Mouse (Mus musculus): ENCODE measurements around the gene Ecsit. TPM values are rescaled to one million over a fixed set of nuclear protein-coding genes. Genes with fewer than 3 reads are reported as not detected.

The Ecsit gene
- polyA plus RNA-seq, 1 experiment from 2014 or later: 10.0 TPM

GRCm38 (mm10) chr9:22069881-22070553 lies 15.2 kb downstream of the Ecsit start:
- no peak overlapping the region for H3K27ac ChIP-seq
- WGBS (ENCODE audit: missing documents): 76% methylated on average over 4 of the region's 4 CpGs
- H3K4me3 ChIP-seq (ENCODE audit: inconsistent target): peak overlapping the region; percentile 21; the same call in 1 of the 2 replicates
- peaks cover 7% of the 10 kb centered on the region for H3K36me3 ChIP-seq (ENCODE audit: inconsistent target)
- H3K79me2 ChIP-seq (ENCODE audit: inconsistent target): no peaks in the 10 kb centered on the region

- Histone ChIP-seq H3K27ac (no peak overlapping the region), H3K36me3 (ENCODE audit: inconsistent target) (peaks cover 19% of the 10 kb centered on the region), H3K79me2 (ENCODE audit: inconsistent target) (no peaks in the 10 kb centered on the region), H3K4me3 (ENCODE audit: inconsistent target) (no peak overlapping the region)
- WGBS (ENCODE audit: missing documents): 98% methylated on average over 5 of the region's 5 CpGs
Observed at GRCm38 (mm10) chr9:22067195-22067594, 18.0 kb downstream of the Ecsit start.

GRCm38 (mm10) chr9:22066433-22066832 lies 18.8 kb downstream of the Ecsit start:
- Histone ChIP-seq H3K4me3 (ENCODE audit: inconsistent target) (no peak overlapping the region), H3K27ac (no peak overlapping the region), H3K36me3 (ENCODE audit: inconsistent target) (peaks cover 19% of the 10 kb centered on the region), H3K79me2 (ENCODE audit: inconsistent target) (no peaks in the 10 kb centered on the region)
- WGBS (ENCODE audit: missing documents): 87% methylated on average over 3 of the region's 3 CpGs

- Histone ChIP-seq H3K27ac (no peak overlapping the region), H3K79me2 (ENCODE audit: inconsistent target) (no peaks in the 10 kb centered on the region), H3K36me3 (ENCODE audit: inconsistent target) (peaks cover 19% of the 10 kb centered on the region)
Observed at GRCm38 (mm10) chr9:22065642-22066041, 19.6 kb downstream of the Ecsit start.

GRCm38 (mm10) chr9:22064341-22064740 lies 20.9 kb downstream of the Ecsit start:
- H3K4me3 ChIP-seq (ENCODE audit: inconsistent target): no peak overlapping the region
- peaks cover 19% of the 10 kb centered on the region for H3K36me3 ChIP-seq (ENCODE audit: inconsistent target)
- no peak overlapping the region for H3K27ac ChIP-seq
- 96% methylated on average over 3 of the region's 3 CpGs for WGBS (ENCODE audit: missing documents)
- no peaks in the 10 kb centered on the region for H3K79me2 ChIP-seq (ENCODE audit: inconsistent target)

More at GRCm38 (mm10) chr9:22065642-22066041, 19.6 kb downstream of the Ecsit start:
- 93% methylated on average over 11 of the region's 11 CpGs for WGBS (ENCODE audit: missing documents)
- no peak overlapping the region for H3K4me3 ChIP-seq (ENCODE audit: inconsistent target)

- Histone ChIP-seq H3K4me3 (ENCODE audit: inconsistent target) (no peak overlapping the region), H3K36me3 (ENCODE audit: inconsistent target) (peaks cover 19% of the 10 kb centered on the region), H3K27ac (no peak overlapping the region), H3K79me2 (ENCODE audit: inconsistent target) (no peaks in the 10 kb centered on the region)
- WGBS (ENCODE audit: missing documents): 95% methylated on average over 2 of the region's 2 CpGs
Observed at GRCm38 (mm10) chr9:22061339-22061738, 23.9 kb downstream of the Ecsit start.

GRCm38 (mm10) chr9:22058011-22058424 lies 27.2 kb downstream of the Ecsit start:
- Histone ChIP-seq H3K27ac (no peak overlapping the region), H3K4me3 (ENCODE audit: inconsistent target) (no peak overlapping the region), H3K36me3 (ENCODE audit: inconsistent target) (no peaks in the 10 kb centered on the region), H3K79me2 (ENCODE audit: inconsistent target) (no peaks in the 10 kb centered on the region)
- 91% methylated on average over 8 of the region's 9 CpGs for WGBS (ENCODE audit: missing documents)

- WGBS (ENCODE audit: missing documents): 98% methylated on average over 9 of the region's 9 CpGs
Observed at GRCm38 (mm10) chr9:22057031-22057517, 28.2 kb downstream of the Ecsit start.

GRCm38 (mm10) chr9:22056303-22056910 lies 28.8 kb downstream of the Ecsit start:
- H3K36me3 ChIP-seq (ENCODE audit: inconsistent target): no peaks in the 10 kb centered on the region
- 87% methylated on average over 9 of the region's 9 CpGs for WGBS (ENCODE audit: missing documents)
- H3K79me2 ChIP-seq (ENCODE audit: inconsistent target): no peaks in the 10 kb centered on the region
- no peak overlapping the region for H3K4me3 ChIP-seq (ENCODE audit: inconsistent target)
- H3K27ac ChIP-seq: no peak overlapping the region

More at GRCm38 (mm10) chr9:22057031-22057517, 28.2 kb downstream of the Ecsit start:
- no peak overlapping the region for H3K27ac ChIP-seq
- H3K4me3 ChIP-seq (ENCODE audit: inconsistent target): no peak overlapping the region
- H3K36me3 ChIP-seq (ENCODE audit: inconsistent target): no peaks in the 10 kb centered on the region
- no peaks in the 10 kb centered on the region for H3K79me2 ChIP-seq (ENCODE audit: inconsistent target)

GRCm38 (mm10) chr9:22055713-22056112 lies 29.5 kb downstream of the Ecsit start:
- H3K36me3 ChIP-seq (ENCODE audit: inconsistent target): no peaks in the 10 kb centered on the region
- H3K79me2 ChIP-seq (ENCODE audit: inconsistent target): no peaks in the 10 kb centered on the region
- WGBS (ENCODE audit: missing documents): 58% methylated on average over 25 of the region's 29 CpGs

GRCm38 (mm10) chr9:22054411-22055076 lies 30.7 kb downstream of the Ecsit start:
- H3K36me3 ChIP-seq (ENCODE audit: inconsistent target): no peaks in the 10 kb centered on the region
- WGBS (ENCODE audit: missing documents): 5% methylated on average over 30 of the region's 32 CpGs
- H3K79me2 ChIP-seq (ENCODE audit: inconsistent target): no peaks in the 10 kb centered on the region
- H3K27ac ChIP-seq: no peak overlapping the region
- H3K4me3 ChIP-seq (ENCODE audit: inconsistent target): no peak overlapping the region

More at GRCm38 (mm10) chr9:22055713-22056112, 29.5 kb downstream of the Ecsit start:
- no peak overlapping the region for H3K4me3 ChIP-seq (ENCODE audit: inconsistent target)
- no peak overlapping the region for H3K27ac ChIP-seq

- H3K27ac ChIP-seq: no peak overlapping the region
- WGBS (ENCODE audit: missing documents): 36% methylated on average over 6 of the region's 7 CpGs
- H3K36me3 ChIP-seq (ENCODE audit: inconsistent target): no peaks in the 10 kb centered on the region
- no peak overlapping the region for H3K4me3 ChIP-seq (ENCODE audit: inconsistent target)
- no peaks in the 10 kb centered on the region for H3K79me2 ChIP-seq (ENCODE audit: inconsistent target)
Observed at GRCm38 (mm10) chr9:22053657-22054056, 31.6 kb downstream of the Ecsit start.

GRCm38 (mm10) chr9:22051958-22052254 lies 33.3 kb downstream of the Ecsit start, which contains the start of gene Elavl3:
TSS of gene Elavl3 (minus strand) at chr9:22052023.
- Histone ChIP-seq H3K36me3 (ENCODE audit: inconsistent target) (no peaks in the 10 kb centered on the region), H3K79me2 (ENCODE audit: inconsistent target) (no peaks in the 10 kb centered on the region), H3K4me3 (ENCODE audit: inconsistent target) (no peak within 1 kb of the TSS), H3K27ac (no peak within 1 kb of the TSS)
- 4% methylated on average over 28 of the region's 28 CpGs for WGBS (ENCODE audit: missing documents)

- no peaks in the 10 kb centered on the region for H3K79me2 ChIP-seq (ENCODE audit: inconsistent target)
- H3K36me3 ChIP-seq (ENCODE audit: inconsistent target): no peaks in the 10 kb centered on the region
- no peak overlapping the region for H3K4me3 ChIP-seq (ENCODE audit: inconsistent target)
- no peak overlapping the region for H3K27ac ChIP-seq
- WGBS (ENCODE audit: missing documents): 4% methylated on average over 54 of the region's 67 CpGs
Observed at GRCm38 (mm10) chr9:22051161-22051957, 33.9 kb downstream of the Ecsit start.
